Mouse (Mus musculus) embryonic facial prominence, embryonic 15.5 days (tissue): Measurements from ENCODE around the gene Pttg1ip. TPM values are rescaled to one million over a fixed set of nuclear protein-coding genes. Genes with fewer than 3 reads are reported as not detected.

Source experiments
- ATAC-seq: fragments of 200-750 bp; cut with Nextera tagmentation; 2 replicates; pipeline ENCODE4 v1.8.0; 2017; ENCODE audit warnings: low read depth, moderate TSS enrichment; ENCODE audit not compliant: insufficient number of reproducible peaks, low FRiP score, low TSS enrichment
- H3K27ac ChIP-seq: fragments of 300-500 bp; sonication (generic); replicated peaks from 2 replicates; pipeline ENCODE4 v1.5.1; 2015; ENCODE audit warnings: mild to moderate bottlenecking, inconsistent platforms
- H3K27me3 ChIP-seq: fragments of 300-500 bp; sonication (generic); 2 replicates; pipeline ENCODE4 v1.6.1; 2015; ENCODE audit warnings: inconsistent platforms
- H3K36me3 ChIP-seq: fragments of 300-500 bp; sonication (generic); 2 replicates; pipeline ENCODE4 v1.6.1; 2015; ENCODE audit warnings: mild to moderate bottlenecking, inconsistent platforms
- H3K4me1 ChIP-seq: fragments of 300-500 bp; sonication (generic); 2 replicates; pipeline ENCODE4 v1.6.1; 2015; ENCODE audit warnings: inconsistent platforms
- H3K4me2 ChIP-seq: fragments of 300-500 bp; sonication (generic); replicated peaks from 2 replicates; pipeline ENCODE4 v1.6.1; 2015; ENCODE audit warnings: mild to moderate bottlenecking, inconsistent platforms
- H3K4me3 ChIP-seq: fragments of 300-500 bp; sonication (generic); replicated peaks from 2 replicates; pipeline ENCODE4 v1.5.1; 2015; ENCODE audit warnings: mild to moderate bottlenecking, inconsistent platforms
- H3K9ac ChIP-seq: fragments of 300-500 bp; sonication (generic); 2 replicates; pipeline ENCODE4 v1.6.1; 2015; ENCODE audit warnings: inconsistent platforms
- H3K9me3 ChIP-seq: fragments of 300-500 bp; sonication (generic); replicated peaks from 2 replicates; pipeline ENCODE4 v1.6.1; 2016; ENCODE audit warnings: inconsistent platforms
- WGBS: fragments of 180-500 bp; shearing (Covaris S2); methylation state at CpG from one replicate; pipeline ENCODE4 v1.1.7; 2015; 5-methylcytosine and 5-hydroxymethylcytosine counted together
- polyA plus RNA-seq: library from polyadenylated mRNA; unstranded; fragments of >200 nt; fragmentation: Nextera tagmentation; extraction: Ambion mirVana; gene quantifications from 2 replicates; pipeline ENCODE4 v1.2.1, GENCODE M21; 2015

The Pttg1ip gene
- polyA plus RNA-seq, 1 experiment from 2014 or later, result 135 TPM

GRCm38 (mm10) chr10:77623639-77624400, 42.3 kb downstream of the Pttg1ip start:
- H3K4me3 ChIP-seq, result peak overlapping the region; percentile 72
- ATAC-seq, result no peak
- WGBS, result 86% methylated on average over 10 of the region's 10 CpGs
- H3K9me3 ChIP-seq, result no peaks in the 10 kb centered on the region
- H3K27me3 ChIP-seq, result no peaks in the 10 kb centered on the region
- H3K4me1 ChIP-seq, result peaks cover 37% of the 10 kb centered on the region
- peak overlapping the region; percentile 66 for H3K4me2 ChIP-seq
- H3K36me3 ChIP-seq, result no peaks in the 10 kb centered on the region; the same call in 1 of the 2 replicates
- H3K9ac ChIP-seq, result 0 out of 2 replicates have a peak overlapping the region, but pooled peaks have one; percentile 9
- peak overlapping the region; percentile 92 for H3K27ac ChIP-seq

GRCm38 (mm10) chr10:77624570-77624995, 43.1 kb downstream of the Pttg1ip start:
- ATAC-seq, result peak; percentile 39; the same call in 1 of the 2 replicates
- no peaks in the 10 kb centered on the region for H3K9me3 ChIP-seq
- peaks cover 41% of the 10 kb centered on the region for H3K4me1 ChIP-seq
- peak overlapping the region; percentile 92 for H3K27ac ChIP-seq
- H3K9ac ChIP-seq, result peak overlapping the region; percentile 9; the same call in 1 of the 2 replicates
- H3K36me3 ChIP-seq, result no peaks in the 10 kb centered on the region
- 0 out of 2 replicates have a peak overlapping the region, but pooled peaks have one; percentile 15 for H3K4me2 ChIP-seq
- WGBS, result 45% methylated on average over 7 of the region's 7 CpGs
- H3K27me3 ChIP-seq, result no peaks in the 10 kb centered on the region
- no peak overlapping the region for H3K4me3 ChIP-seq

GRCm38 (mm10) chr10:77626036-77626435, 44.5 kb downstream of the Pttg1ip start:
- WGBS, result 73% methylated on average over 7 of the region's 7 CpGs
- H3K9me3 ChIP-seq, result no peaks in the 10 kb centered on the region
- H3K27me3 ChIP-seq, result no peaks in the 10 kb centered on the region
- no peak overlapping the region for H3K27ac ChIP-seq
- H3K9ac ChIP-seq, result no peak overlapping the region
- H3K4me3 ChIP-seq, result no peak overlapping the region
- peaks cover under 1% of the 10 kb centered on the region for H3K36me3 ChIP-seq
- no peak overlapping the region for H3K4me2 ChIP-seq
- ATAC-seq, result no peak
- H3K4me1 ChIP-seq, result peaks cover 46% of the 10 kb centered on the region

GRCm38 (mm10) chr10:77626591-77626990, 45.1 kb downstream of the Pttg1ip start:
- WGBS, result 85% methylated on average over 7 of the region's 7 CpGs
- no peak overlapping the region for H3K27ac ChIP-seq
- H3K4me1 ChIP-seq, result peaks cover 45% of the 10 kb centered on the region
- peaks cover 6% of the 10 kb centered on the region for H3K36me3 ChIP-seq
- ATAC-seq, result no peak
- H3K4me2 ChIP-seq, result no peak overlapping the region
- H3K9ac ChIP-seq, result no peak overlapping the region
- H3K4me3 ChIP-seq, result no peak overlapping the region
- H3K27me3 ChIP-seq, result no peaks in the 10 kb centered on the region
- H3K9me3 ChIP-seq, result no peaks in the 10 kb centered on the region

- 45% methylated on average over 2 of the region's 2 CpGs for WGBS
- Histone ChIP-seq H3K9me3 (no peaks in the 10 kb centered on the region), H3K9ac (no peak overlapping the region), H3K4me2 (no peak overlapping the region), H3K4me3 (no peak overlapping the region), H3K4me1 (peaks cover 41% of the 10 kb centered on the region), H3K36me3 (peaks cover 12% of the 10 kb centered on the region), H3K27ac (no peak overlapping the region), H3K27me3 (no peaks in the 10 kb centered on the region)
- no peak; the same call in 1 of the 2 replicates for ATAC-seq
These were observed 46.0 kb downstream of the Pttg1ip start for GRCm38 (mm10) chr10:77627497-77627896.

- no peak overlapping the region for H3K9ac ChIP-seq
- H3K36me3 ChIP-seq, result peaks cover 22% of the 10 kb centered on the region
- H3K27ac ChIP-seq, result no peak overlapping the region
- no peak for ATAC-seq
- H3K27me3 ChIP-seq, result no peaks in the 10 kb centered on the region
- no peak overlapping the region for H3K4me3 ChIP-seq
- WGBS, result 68% methylated on average over 3 of the region's 3 CpGs
- H3K4me1 ChIP-seq, result peaks cover 32% of the 10 kb centered on the region
- H3K4me2 ChIP-seq, result no peak overlapping the region
- H3K9me3 ChIP-seq, result no peaks in the 10 kb centered on the region
These were observed 47.6 kb downstream of the Pttg1ip start for GRCm38 (mm10) chr10:77629163-77629562.

- no peak overlapping the region for H3K4me3 ChIP-seq
- H3K9ac ChIP-seq, result no peak overlapping the region
- H3K27me3 ChIP-seq, result no peaks in the 10 kb centered on the region
- H3K27ac ChIP-seq, result no peak overlapping the region
- H3K36me3 ChIP-seq, result peaks cover 22% of the 10 kb centered on the region
- no peak for ATAC-seq
- no peak overlapping the region for H3K4me2 ChIP-seq
- 81% methylated on average over 1 of the region's 1 CpGs for WGBS
- no peaks in the 10 kb centered on the region for H3K9me3 ChIP-seq
- H3K4me1 ChIP-seq, result peaks cover 24% of the 10 kb centered on the region
These were observed 48.5 kb downstream of the Pttg1ip start for GRCm38 (mm10) chr10:77629970-77630369.

GRCm38 (mm10) chr10:77634016-77634415, 52.5 kb downstream of the Pttg1ip start:
- 80% methylated on average over 6 of the region's 6 CpGs for WGBS
- H3K4me1 ChIP-seq, result peaks cover 20% of the 10 kb centered on the region
- no peaks in the 10 kb centered on the region for H3K27me3 ChIP-seq
- peaks cover 47% of the 10 kb centered on the region for H3K36me3 ChIP-seq
- H3K9ac ChIP-seq, result no peak overlapping the region
- no peaks in the 10 kb centered on the region for H3K9me3 ChIP-seq
- no peak overlapping the region for H3K27ac ChIP-seq
- no peak overlapping the region for H3K4me2 ChIP-seq
- H3K4me3 ChIP-seq, result no peak overlapping the region
- no peak for ATAC-seq

- peaks cover 15% of the 10 kb centered on the region for H3K4me1 ChIP-seq
- peaks cover 49% of the 10 kb centered on the region for H3K36me3 ChIP-seq
- 67% methylated on average over 13 of the region's 13 CpGs for WGBS
- H3K4me2 ChIP-seq, result no peak overlapping the region
- no peak overlapping the region for H3K4me3 ChIP-seq
- no peaks in the 10 kb centered on the region for H3K27me3 ChIP-seq
- H3K27ac ChIP-seq, result 0 out of 2 replicates have a peak overlapping the region, but pooled peaks have one; percentile 11
- H3K9me3 ChIP-seq, result no peaks in the 10 kb centered on the region
- no peak overlapping the region for H3K9ac ChIP-seq
- no peak for ATAC-seq
These were observed 53.1 kb downstream of the Pttg1ip start for GRCm38 (mm10) chr10:77634452-77635231.

- Histone ChIP-seq H3K27ac (no peak overlapping the region), H3K9ac (no peak overlapping the region), H3K4me2 (no peak overlapping the region), H3K9me3 (no peaks in the 10 kb centered on the region), H3K4me1 (peaks cover 11% of the 10 kb centered on the region), H3K27me3 (no peaks in the 10 kb centered on the region), H3K36me3 (peaks cover 59% of the 10 kb centered on the region), H3K4me3 (no peak overlapping the region)
- no peak for ATAC-seq
- WGBS, result 87% methylated on average over 7 of the region's 7 CpGs
These were observed 54.9 kb downstream of the Pttg1ip start for GRCm38 (mm10) chr10:77636234-77636922.

- no peak overlapping the region for H3K4me2 ChIP-seq
- WGBS, result 61% methylated on average over 6 of the region's 6 CpGs
- no peak for ATAC-seq
- H3K27ac ChIP-seq, result 0 out of 2 replicates have a peak overlapping the region, but pooled peaks have one; percentile 17
- H3K36me3 ChIP-seq, result peaks cover 64% of the 10 kb centered on the region
- no peaks in the 10 kb centered on the region for H3K27me3 ChIP-seq
- no peak overlapping the region for H3K9ac ChIP-seq
- no peaks in the 10 kb centered on the region for H3K9me3 ChIP-seq
- no peak overlapping the region for H3K4me3 ChIP-seq
- peaks cover 9% of the 10 kb centered on the region for H3K4me1 ChIP-seq
These were observed 57.4 kb downstream of the Pttg1ip start for GRCm38 (mm10) chr10:77638956-77639355.
